Mouse (Mus musculus): ENCODE data around the gene Abr.

- TF ChIP-seq CTCF (IDR thresholded peaks at IDR 0.05; ENCODE audit: borderline replicate concordance, insufficient read depth, low read length) (no peak), POLR2A (IDR thresholded peaks at IDR 0.05; ENCODE audit: low read depth, low read length) (no peak)
These were observed 104.0 kb downstream of the Abr start for GRCm38 (mm10) chr11:76518125-76518524.
